Mouse (Mus musculus) erythroid progenitor cell, adult 5-6 weeks (primary cell): ENCODE measurements around the gene Spred2. TPM values are rescaled to one million over a fixed set of nuclear protein-coding genes. Genes with fewer than 3 reads are reported as not detected.

Experiments
- ATAC-seq: replicated peaks from 2 replicates; pipeline ENCODE4 v1.8.0; 2016; ENCODE audit warnings: moderate number of reproducible peaks, mild to moderate bottlenecking, moderate TSS enrichment, inconsistent platforms; ENCODE audit not compliant: poor library complexity, low FRiP score, severe bottlenecking
- total RNA-seq, 2 experiments: library from RNA; stranded (forward) in 1 of 2; stranded (reverse) in 1 of 2; fragments of 150-400 nt in 1 of 2; fragments of 186-747, 209-891 nt in 1 of 2; gene quantifications; 2 replicates each; pipeline versions ENCODE4 v1.2.3 to v1.2.4; 2015 to 2017; ENCODE audit warnings: low replicate concordance in 2 of 2

Spred2 gene
- total RNA-seq, 2 experiments from 2014 or later, result 1.6 to 10.5 TPM

- ATAC-seq, result no peak
Observed at GRCm38 (mm10) chr11:19924757-19925148, 578 bp downstream of the Spred2 start.

- ATAC-seq, result peak; percentile 76
Observed at GRCm38 (mm10) chr11:19925149-19925975, 1.2 kb downstream of the Spred2 start.

GRCm38 (mm10) chr11:19925976-19926842 is 2.0 kb downstream of the Spred2 start:
- 0 out of 2 replicates have a peak, but pooled peaks have one; percentile 16 for ATAC-seq

- no peak for ATAC-seq
Observed at GRCm38 (mm10) chr11:19926843-19927120, 2.6 kb downstream of the Spred2 start.

- no peak for ATAC-seq
Observed at GRCm38 (mm10) chr11:19928633-19929032, 4.5 kb downstream of the Spred2 start.

DNA sequence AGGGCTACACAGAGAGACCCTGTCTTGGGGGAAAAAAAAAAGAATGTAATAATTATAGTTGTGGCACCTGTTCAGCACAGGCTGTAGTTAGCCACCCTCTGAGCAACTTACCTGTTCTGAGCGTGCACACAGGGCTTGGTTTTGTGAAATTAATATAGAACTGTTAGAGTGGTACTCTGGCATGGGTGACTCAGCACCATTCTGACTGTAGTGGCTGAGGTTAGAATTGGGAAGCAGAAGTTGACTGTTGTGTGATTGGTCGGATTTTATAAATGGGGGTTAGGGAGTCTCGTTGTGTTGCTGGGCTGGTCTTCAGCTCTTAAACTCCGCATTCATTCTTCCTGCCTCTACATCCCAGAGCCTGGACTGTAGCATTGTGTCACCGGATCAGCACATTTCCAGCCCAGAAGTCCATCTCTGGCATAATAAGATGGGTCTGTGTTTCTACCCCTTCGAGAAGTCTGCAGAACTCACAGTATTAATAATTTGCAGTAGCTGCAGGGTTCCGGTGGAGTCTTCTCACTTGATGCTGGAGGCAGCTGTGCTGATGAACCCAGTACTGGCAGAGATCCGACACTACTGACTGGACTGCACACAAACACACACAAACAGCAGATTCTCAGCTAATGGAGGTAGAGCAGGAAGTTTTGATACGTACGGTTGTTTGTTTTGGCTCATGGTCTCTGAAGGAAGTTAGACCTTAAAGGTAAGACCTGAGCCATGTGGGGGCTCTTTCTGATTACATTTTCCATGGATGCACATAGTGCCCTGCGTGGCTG is 5.1 kb downstream of the Spred2 start:
- ATAC-seq, result no peak

DNA sequence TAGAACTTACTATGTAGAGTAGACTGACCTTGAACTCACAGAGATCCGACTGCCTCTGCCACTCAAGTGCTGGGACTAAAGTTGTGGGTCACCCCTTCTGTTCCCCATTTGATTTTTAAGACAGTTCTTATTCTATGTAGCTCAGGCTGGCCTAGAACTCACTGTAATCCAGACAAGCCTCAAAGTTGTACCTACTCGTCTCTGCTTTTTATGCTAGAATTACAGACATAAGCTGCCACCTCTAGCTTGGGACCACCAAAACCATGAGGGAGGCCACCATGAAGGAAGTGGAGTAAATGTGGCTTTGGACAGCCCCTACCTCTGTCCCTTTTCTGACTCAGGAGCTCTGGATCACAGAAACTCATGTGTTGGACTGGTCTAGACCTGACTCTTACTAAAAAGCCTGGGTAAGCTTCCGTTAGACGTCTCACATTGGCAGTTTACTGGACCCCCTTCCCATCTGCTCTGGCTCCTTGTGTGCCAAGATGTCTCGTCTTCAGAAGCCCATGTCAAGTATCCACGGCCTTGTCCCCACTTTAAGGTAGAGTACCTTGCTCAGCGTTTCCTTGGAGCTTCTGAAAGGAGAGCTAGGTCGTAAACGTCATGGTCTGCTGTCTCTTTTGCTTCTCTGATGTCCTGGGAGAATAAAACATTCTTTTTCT is 7.5 kb downstream of the Spred2 start:
- ATAC-seq, result no peak

GRCm38 (mm10) chr11:19932983-19933511 is 8.9 kb downstream of the Spred2 start:
- ATAC-seq, result no peak

GRCm38 (mm10) chr11:19935524-19936354 is 11.6 kb downstream of the Spred2 start:
- ATAC-seq, result no peak

GRCm38 (mm10) chr11:19938456-19939004 is 14.4 kb downstream of the Spred2 start:
- ATAC-seq, result no peak

- ATAC-seq, result no peak
Observed at GRCm38 (mm10) chr11:19939305-19939730, 15.1 kb downstream of the Spred2 start.

DNA sequence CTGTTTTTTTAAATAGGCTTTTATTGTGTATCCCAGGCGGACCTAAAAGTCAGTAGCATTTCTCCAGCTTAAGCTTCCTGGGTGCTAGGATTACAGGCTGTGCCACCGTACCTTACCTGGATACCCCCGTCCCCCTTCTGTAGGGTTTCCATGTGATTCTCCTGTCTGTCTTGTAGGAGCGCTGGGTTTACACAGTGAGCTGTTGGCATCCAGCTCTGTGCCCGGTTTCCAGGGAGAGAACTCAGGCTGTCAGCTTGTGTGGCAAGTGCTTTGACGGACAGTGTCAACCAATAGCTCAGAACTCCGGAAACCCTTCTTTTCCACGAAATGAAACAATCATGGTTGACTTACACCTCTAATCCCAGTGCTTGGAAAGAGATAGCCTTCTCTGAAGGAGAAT is 15.7 kb downstream of the Spred2 start:
- no peak for ATAC-seq

- no peak for ATAC-seq
Observed at GRCm38 (mm10) chr11:19941156-19941777, 17.1 kb downstream of the Spred2 start.

GRCm38 (mm10) chr11:19941978-19942377 is 17.8 kb downstream of the Spred2 start:
- ATAC-seq, result no peak

DNA sequence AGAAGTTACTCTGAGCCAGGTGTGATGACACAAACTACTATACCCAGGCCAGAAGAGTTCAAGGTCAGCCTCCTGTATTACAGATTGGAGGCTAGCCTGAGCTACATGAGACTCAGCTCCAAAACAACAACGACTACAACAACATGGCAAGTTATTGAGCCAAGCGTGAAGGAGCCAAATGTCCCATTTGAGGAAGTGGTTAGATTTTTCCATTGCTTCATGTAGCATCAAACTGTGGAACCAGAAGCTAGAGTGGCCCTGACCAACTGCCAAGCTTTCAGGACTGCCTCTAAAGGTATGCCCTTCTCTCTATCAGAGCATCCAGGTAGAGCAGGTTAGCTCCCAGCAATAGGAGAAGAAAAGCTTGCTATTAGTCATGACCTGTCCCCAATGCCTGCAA is 19.6 kb downstream of the Spred2 start:
- ATAC-seq, result no peak

DNA sequence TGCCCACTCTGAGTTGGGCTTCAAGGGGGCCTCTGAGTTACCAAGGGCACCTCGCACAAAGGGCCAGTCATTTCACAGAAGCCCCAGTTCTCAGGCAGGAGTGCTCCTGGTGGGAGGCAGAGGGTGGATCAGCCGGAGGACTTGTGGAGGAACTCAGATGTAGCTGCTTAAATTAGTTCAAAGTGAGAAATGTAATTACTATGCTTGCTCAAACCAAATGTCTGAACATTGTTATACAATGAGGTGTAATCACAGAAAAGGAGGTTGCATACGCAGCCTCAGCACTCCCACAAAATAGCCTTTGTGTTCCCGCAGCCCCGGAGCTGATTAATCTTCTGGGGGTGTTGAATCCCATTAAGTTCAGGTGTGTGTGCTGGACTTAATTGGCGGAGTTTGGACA is 20.5 kb downstream of the Spred2 start:
- ATAC-seq, result no peak

DNA sequence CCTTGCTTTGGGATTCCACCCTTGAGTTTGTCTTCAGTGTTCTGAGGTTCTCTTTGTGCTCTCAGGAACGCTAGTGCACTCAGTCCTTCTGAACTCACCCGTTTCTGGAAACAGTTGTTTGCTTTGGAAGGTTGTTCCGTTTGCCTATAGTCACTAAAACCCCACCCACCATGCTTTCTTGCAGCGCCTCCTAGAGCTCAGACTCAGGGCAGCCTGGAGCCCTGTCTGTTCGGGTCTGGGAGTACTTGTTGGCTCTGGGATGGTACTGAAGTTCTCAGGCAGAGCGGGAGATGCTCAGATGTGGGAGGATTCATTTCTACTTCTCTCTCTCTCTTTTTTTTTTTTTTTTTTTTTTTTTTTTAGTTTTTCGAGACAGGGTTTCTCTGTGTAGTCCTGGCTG is 22.5 kb downstream of the Spred2 start:
- ATAC-seq, result no peak

- ATAC-seq, result no peak
Observed at GRCm38 (mm10) chr11:19947626-19948135, 23.5 kb downstream of the Spred2 start.
